Mouse (Mus musculus): ENCODE data around the gene Slc25a45.

Gene Slc25a45

GRCm38 (mm10) chr19:5924713-5925093 is 47.1 kb downstream of the Slc25a45 start, which contains the start of gene Cdc42ep2:
Gene Cdc42ep2 (minus strand): TSS chr19:5924816.
- H3K27me3 ChIP-seq (ENCODE audit: insufficient read depth, low read length) = peaks cover 33% of the 10 kb centered on the region
- peak within 1 kb of the TSS; percentile 85 for H3K4me3 ChIP-seq (replicated peaks; ENCODE audit: low read length)
- TF ChIP-seq CTCF (conservative IDR thresholded peaks at IDR 0.05; ENCODE audit: low read length) (no peak), NANOG (IDR thresholded peaks at IDR 0.05; ENCODE audit: borderline replicate concordance, low read length) (no peak), POU5F1 (IDR thresholded peaks at IDR 0.05; ENCODE audit: borderline replicate concordance, low read length) (no peak)
- no peaks in the 10 kb centered on the region for H3K36me3 ChIP-seq (ENCODE audit: insufficient read depth, low read length)
- no peaks in the 10 kb centered on the region for H3K9me3 ChIP-seq (ENCODE audit: low read length)
- H3K4me1 ChIP-seq (replicated peaks; ENCODE audit: low read depth, low read length) = peaks cover 68% of the 10 kb centered on the region

- Histone ChIP-seq H3K4me3 (replicated peaks; ENCODE audit: low read length) (peak overlapping the region; percentile 54), H3K27me3 (ENCODE audit: insufficient read depth, low read length) (peaks cover 33% of the 10 kb centered on the region), H3K36me3 (ENCODE audit: insufficient read depth, low read length) (no peaks in the 10 kb centered on the region), H3K4me1 (replicated peaks; ENCODE audit: low read depth, low read length) (peaks cover 66% of the 10 kb centered on the region), H3K9me3 (ENCODE audit: low read length) (no peaks in the 10 kb centered on the region)
- TF ChIP-seq CTCF (conservative IDR thresholded peaks at IDR 0.05; ENCODE audit: low read length) (no peak), POU5F1 (IDR thresholded peaks at IDR 0.05; ENCODE audit: borderline replicate concordance, low read length) (no peak), NANOG (IDR thresholded peaks at IDR 0.05; ENCODE audit: borderline replicate concordance, low read length) (no peak)
Measured at GRCm38 (mm10) chr19:5925311-5925855, 47.8 kb downstream of the Slc25a45 start.

GRCm38 (mm10) chr19:5927026-5927425 is 49.4 kb downstream of the Slc25a45 start:
- Histone ChIP-seq H3K27me3 (ENCODE audit: insufficient read depth, low read length) (peaks cover 33% of the 10 kb centered on the region), H3K9me3 (ENCODE audit: low read length) (no peaks in the 10 kb centered on the region), H3K36me3 (ENCODE audit: insufficient read depth, low read length) (no peaks in the 10 kb centered on the region), H3K4me1 (replicated peaks; ENCODE audit: low read depth, low read length) (peaks cover 50% of the 10 kb centered on the region), H3K4me3 (replicated peaks; ENCODE audit: low read length) (no peak overlapping the region)
- TF ChIP-seq CTCF (conservative IDR thresholded peaks at IDR 0.05; ENCODE audit: low read length) (no peak), NANOG (IDR thresholded peaks at IDR 0.05; ENCODE audit: borderline replicate concordance, low read length) (no peak), POU5F1 (IDR thresholded peaks at IDR 0.05; ENCODE audit: borderline replicate concordance, low read length) (no peak)

- Histone ChIP-seq H3K27me3 (ENCODE audit: insufficient read depth, low read length) (peaks cover 32% of the 10 kb centered on the region), H3K4me3 (replicated peaks; ENCODE audit: low read length) (no peak overlapping the region), H3K4me1 (replicated peaks; ENCODE audit: low read depth, low read length) (peaks cover 44% of the 10 kb centered on the region), H3K9me3 (ENCODE audit: low read length) (no peaks in the 10 kb centered on the region), H3K36me3 (ENCODE audit: insufficient read depth, low read length) (no peaks in the 10 kb centered on the region)
- TF ChIP-seq POU5F1 (IDR thresholded peaks at IDR 0.05; ENCODE audit: borderline replicate concordance, low read length) = no peak
- no peak for TF ChIP-seq CTCF (conservative IDR thresholded peaks at IDR 0.05; ENCODE audit: low read length)
- no peak for TF ChIP-seq NANOG (IDR thresholded peaks at IDR 0.05; ENCODE audit: borderline replicate concordance, low read length)
Measured at GRCm38 (mm10) chr19:5927532-5927931, 49.9 kb downstream of the Slc25a45 start.

- H3K27me3 ChIP-seq (ENCODE audit: insufficient read depth, low read length) = peaks cover 30% of the 10 kb centered on the region
- TF ChIP-seq CTCF (conservative IDR thresholded peaks at IDR 0.05; ENCODE audit: low read length) = no peak
- no peak for TF ChIP-seq POU5F1 (IDR thresholded peaks at IDR 0.05; ENCODE audit: borderline replicate concordance, low read length)
- TF ChIP-seq NANOG (IDR thresholded peaks at IDR 0.05; ENCODE audit: borderline replicate concordance, low read length) = no peak
- H3K4me1 ChIP-seq (replicated peaks; ENCODE audit: low read depth, low read length) = peaks cover 39% of the 10 kb centered on the region
- H3K36me3 ChIP-seq (ENCODE audit: insufficient read depth, low read length) = no peaks in the 10 kb centered on the region
- H3K9me3 ChIP-seq (ENCODE audit: low read length) = no peaks in the 10 kb centered on the region
- H3K4me3 ChIP-seq (replicated peaks; ENCODE audit: low read length) = no peak overlapping the region
Measured at GRCm38 (mm10) chr19:5928104-5928503, 50.5 kb downstream of the Slc25a45 start.

- H3K9me3 ChIP-seq (ENCODE audit: low read length) = no peaks in the 10 kb centered on the region
Measured at GRCm38 (mm10) chr19:5928546-5928945, 50.9 kb downstream of the Slc25a45 start.

GRCm38 (mm10) chr19:5929634-5930596 is 52.3 kb downstream of the Slc25a45 start:
- Histone ChIP-seq H3K4me3 (replicated peaks; ENCODE audit: low read length) (no peak overlapping the region), H3K36me3 (ENCODE audit: insufficient read depth, low read length) (no peaks in the 10 kb centered on the region), H3K27me3 (ENCODE audit: insufficient read depth, low read length) (peaks cover 30% of the 10 kb centered on the region), H3K4me1 (replicated peaks; ENCODE audit: low read depth, low read length) (peaks cover 23% of the 10 kb centered on the region), H3K9me3 (ENCODE audit: low read length) (no peaks in the 10 kb centered on the region)
- no peak for TF ChIP-seq CTCF (conservative IDR thresholded peaks at IDR 0.05; ENCODE audit: low read length)
- TF ChIP-seq NANOG (IDR thresholded peaks at IDR 0.05; ENCODE audit: borderline replicate concordance, low read length) = no peak
- no peak for TF ChIP-seq POU5F1 (IDR thresholded peaks at IDR 0.05; ENCODE audit: borderline replicate concordance, low read length)

More at GRCm38 (mm10) chr19:5928546-5928945, 50.9 kb downstream of the Slc25a45 start:
- TF ChIP-seq NANOG (IDR thresholded peaks at IDR 0.05; ENCODE audit: borderline replicate concordance, low read length) = no peak
- no peak for TF ChIP-seq POU5F1 (IDR thresholded peaks at IDR 0.05; ENCODE audit: borderline replicate concordance, low read length)
- TF ChIP-seq CTCF (conservative IDR thresholded peaks at IDR 0.05; ENCODE audit: low read length) = no peak
- H3K36me3 ChIP-seq (ENCODE audit: insufficient read depth, low read length) = no peaks in the 10 kb centered on the region
- H3K4me1 ChIP-seq (replicated peaks; ENCODE audit: low read depth, low read length) = peaks cover 35% of the 10 kb centered on the region
- no peak overlapping the region for H3K4me3 ChIP-seq (replicated peaks; ENCODE audit: low read length)
- peaks cover 30% of the 10 kb centered on the region for H3K27me3 ChIP-seq (ENCODE audit: insufficient read depth, low read length)

- TF ChIP-seq POU5F1 (IDR thresholded peaks at IDR 0.05; ENCODE audit: borderline replicate concordance, low read length) (no peak), NANOG (IDR thresholded peaks at IDR 0.05; ENCODE audit: borderline replicate concordance, low read length) (no peak), CTCF (conservative IDR thresholded peaks at IDR 0.05; ENCODE audit: low read length) (no peak)
- Histone ChIP-seq H3K9me3 (ENCODE audit: low read length) (no peaks in the 10 kb centered on the region), H3K4me1 (replicated peaks; ENCODE audit: low read depth, low read length) (peaks cover 40% of the 10 kb centered on the region), H3K4me3 (replicated peaks; ENCODE audit: low read length) (no peak overlapping the region), H3K36me3 (ENCODE audit: insufficient read depth, low read length) (peaks cover 18% of the 10 kb centered on the region), H3K27me3 (ENCODE audit: insufficient read depth, low read length) (peaks cover 14% of the 10 kb centered on the region; the same call in 1 of the 2 replicates)
Measured at GRCm38 (mm10) chr19:5935266-5935665, 57.7 kb downstream of the Slc25a45 start.
